Mouse (Mus musculus): ENCODE measurements at regions not wholly inside any gene's neighbourhood (a gene's known extent, or its start where the extent isn't known, plus 50 kb on each side); places are given as distances from the start of the nearest gene placed in this dataset.

DNA sequence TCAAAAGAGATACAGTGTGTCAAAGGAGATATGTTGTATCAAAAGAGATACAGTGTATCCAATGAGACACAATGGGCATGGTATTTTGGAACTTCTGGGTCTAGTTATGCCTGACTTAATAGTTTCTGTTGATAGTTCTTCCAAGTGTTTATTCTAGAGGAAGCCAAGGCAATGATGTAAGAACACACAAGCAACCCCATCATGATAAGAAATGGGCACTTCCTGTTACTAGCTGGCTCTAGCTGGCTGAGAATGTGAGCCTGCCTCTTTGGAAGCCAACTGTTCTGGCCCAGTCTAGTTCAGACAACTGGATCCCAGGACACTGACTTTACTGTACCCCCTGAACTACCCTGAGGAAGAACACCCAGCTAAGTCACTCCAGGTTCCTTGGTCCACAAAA lies 102.7 kb upstream of the Rxfp2 start:
- Histone ChIP-seq H3K9ac (ENCODE audit: low read depth, low read length) (no peak overlapping the region), H3K4me1 (ENCODE audit: control insufficient read depth, insufficient read depth, low read length) (no peaks in the 10 kb centered on the region), H3K36me3 (ENCODE audit: control insufficient read depth, insufficient read depth, low read length) (no peaks in the 10 kb centered on the region), H3K9me3 (replicated peaks; ENCODE audit: control insufficient read depth, low read length) (no peaks in the 10 kb centered on the region), H3K4me3 (ENCODE audit: low read depth, low read length) (no peak overlapping the region), H3K27me3 (ENCODE audit: control insufficient read depth, insufficient read depth, low read length) (no peaks in the 10 kb centered on the region), H3K4me2 (no peak overlapping the region), H3K27ac (ENCODE audit: low read depth, low read length) (no peak overlapping the region)
- ATAC-seq (replicated peaks; ENCODE audit: insufficient number of reproducible peaks, low FRiP score, low TSS enrichment): no peak

DNA sequence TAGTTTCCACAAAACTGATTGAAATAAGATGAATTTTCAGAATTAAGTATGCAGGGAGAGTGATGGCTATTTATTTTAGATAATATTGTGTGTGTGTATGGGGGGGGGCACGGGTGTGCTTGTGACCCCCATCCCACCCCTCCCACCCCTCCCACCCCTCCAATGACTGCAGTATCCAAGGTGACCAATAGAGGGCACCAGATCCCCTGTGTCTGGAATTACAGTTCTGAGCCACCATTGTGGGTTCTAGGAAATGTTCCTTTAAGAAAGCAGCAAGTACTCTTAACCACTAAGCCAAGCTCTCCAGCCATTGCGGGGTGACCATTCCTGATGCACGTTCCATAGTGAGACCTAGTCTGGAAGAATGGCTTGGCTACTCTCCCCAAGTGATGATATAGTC lies 101.1 kb upstream of the Rxfp2 start:
- H3K9ac ChIP-seq (ENCODE audit: low read depth, low read length): no peak overlapping the region
- no peaks in the 10 kb centered on the region for H3K36me3 ChIP-seq (ENCODE audit: control insufficient read depth, insufficient read depth, low read length)
- no peaks in the 10 kb centered on the region for H3K9me3 ChIP-seq (replicated peaks; ENCODE audit: control insufficient read depth, low read length)
- H3K4me3 ChIP-seq (ENCODE audit: low read depth, low read length): no peak overlapping the region
- ATAC-seq (replicated peaks; ENCODE audit: insufficient number of reproducible peaks, low FRiP score, low TSS enrichment): no peak
- no peaks in the 10 kb centered on the region for H3K27me3 ChIP-seq (ENCODE audit: control insufficient read depth, insufficient read depth, low read length)
- WGBS (ENCODE audit: insufficient replicate concordance): 30% methylated on average over 3 of the region's 3 CpGs
- no peaks in the 10 kb centered on the region for H3K4me1 ChIP-seq (ENCODE audit: control insufficient read depth, insufficient read depth, low read length)
- H3K4me2 ChIP-seq: no peak overlapping the region
- H3K27ac ChIP-seq (ENCODE audit: low read depth, low read length): no peak overlapping the region

DNA sequence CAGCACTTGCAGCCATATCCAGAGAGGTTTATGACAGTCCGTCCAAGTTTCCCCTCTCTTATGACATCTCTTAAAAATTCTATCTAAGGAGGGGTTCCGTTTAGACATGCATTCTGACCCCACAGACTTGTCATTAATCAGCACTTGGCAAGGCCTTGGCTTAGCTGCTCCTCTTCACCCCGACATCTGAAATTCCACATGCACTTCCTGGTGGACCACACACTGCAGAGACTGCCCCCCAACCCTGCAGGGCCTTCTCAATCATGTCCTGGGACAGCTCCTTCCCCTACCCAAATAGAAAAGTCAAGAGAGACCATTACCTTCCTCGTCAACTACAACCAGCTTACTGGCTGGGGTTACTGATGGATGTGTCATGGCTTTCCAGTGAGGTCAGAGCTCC lies 99.4 kb upstream of the Rxfp2 start:
- no peak overlapping the region for H3K4me3 ChIP-seq (ENCODE audit: low read depth, low read length)
- H3K27ac ChIP-seq (ENCODE audit: low read depth, low read length): no peak overlapping the region
- H3K9me3 ChIP-seq (replicated peaks; ENCODE audit: control insufficient read depth, low read length): no peaks in the 10 kb centered on the region
- no peaks in the 10 kb centered on the region for H3K36me3 ChIP-seq (ENCODE audit: control insufficient read depth, insufficient read depth, low read length)
- H3K4me2 ChIP-seq: no peak overlapping the region
- no peak overlapping the region for H3K9ac ChIP-seq (ENCODE audit: low read depth, low read length)
- ATAC-seq (replicated peaks; ENCODE audit: insufficient number of reproducible peaks, low FRiP score, low TSS enrichment): no peak
- no peaks in the 10 kb centered on the region for H3K27me3 ChIP-seq (ENCODE audit: control insufficient read depth, insufficient read depth, low read length)
- no peaks in the 10 kb centered on the region for H3K4me1 ChIP-seq (ENCODE audit: control insufficient read depth, insufficient read depth, low read length)
- 62% methylated on average over 4 of the region's 4 CpGs for WGBS (ENCODE audit: insufficient replicate concordance)

- Histone ChIP-seq H3K9me3 (replicated peaks; ENCODE audit: control insufficient read depth, low read length) (no peaks in the 10 kb centered on the region), H3K36me3 (ENCODE audit: control insufficient read depth, insufficient read depth, low read length) (no peaks in the 10 kb centered on the region), H3K27ac (ENCODE audit: low read depth, low read length) (no peak overlapping the region), H3K4me3 (ENCODE audit: low read depth, low read length) (no peak overlapping the region), H3K4me1 (ENCODE audit: control insufficient read depth, insufficient read depth, low read length) (no peaks in the 10 kb centered on the region), H3K4me2 (no peak overlapping the region), H3K27me3 (ENCODE audit: control insufficient read depth, insufficient read depth, low read length) (no peaks in the 10 kb centered on the region), H3K9ac (ENCODE audit: low read depth, low read length) (no peak overlapping the region)
- ATAC-seq (replicated peaks; ENCODE audit: insufficient number of reproducible peaks, low FRiP score, low TSS enrichment): no peak
- 72% methylated on average over 4 of the region's 4 CpGs for WGBS (ENCODE audit: insufficient replicate concordance)
Observed at GRCm38 (mm10) chr5:149920326-149920725, 98.1 kb upstream of the Rxfp2 start.

GRCm38 (mm10) chr5:149924501-149924900 lies 94.0 kb upstream of the Rxfp2 start:
- WGBS (ENCODE audit: insufficient replicate concordance): 80% methylated on average over 10 of the region's 10 CpGs
- no peak for ATAC-seq (replicated peaks; ENCODE audit: insufficient number of reproducible peaks, low FRiP score, low TSS enrichment)
- no peak overlapping the region for H3K4me3 ChIP-seq (ENCODE audit: low read depth, low read length)

GRCm38 (mm10) chr5:149926786-149927185 lies 91.7 kb upstream of the Rxfp2 start:
- Histone ChIP-seq H3K4me1 (ENCODE audit: control insufficient read depth, insufficient read depth, low read length) (no peaks in the 10 kb centered on the region), H3K9me3 (replicated peaks; ENCODE audit: control insufficient read depth, low read length) (no peaks in the 10 kb centered on the region), H3K36me3 (ENCODE audit: control insufficient read depth, insufficient read depth, low read length) (no peaks in the 10 kb centered on the region), H3K27me3 (ENCODE audit: control insufficient read depth, insufficient read depth, low read length) (no peaks in the 10 kb centered on the region), H3K4me2 (no peak overlapping the region), H3K27ac (ENCODE audit: low read depth, low read length) (no peak overlapping the region), H3K4me3 (ENCODE audit: low read depth, low read length) (no peak overlapping the region), H3K9ac (ENCODE audit: low read depth, low read length) (no peak overlapping the region)
- WGBS (ENCODE audit: insufficient replicate concordance): 74% methylated on average over 2 of the region's 2 CpGs
- no peak for ATAC-seq (replicated peaks; ENCODE audit: insufficient number of reproducible peaks, low FRiP score, low TSS enrichment)

More at GRCm38 (mm10) chr5:149924501-149924900, 94.0 kb upstream of the Rxfp2 start:
- Histone ChIP-seq H3K4me1 (ENCODE audit: control insufficient read depth, insufficient read depth, low read length) (no peaks in the 10 kb centered on the region), H3K9ac (ENCODE audit: low read depth, low read length) (no peak overlapping the region), H3K27me3 (ENCODE audit: control insufficient read depth, insufficient read depth, low read length) (no peaks in the 10 kb centered on the region), H3K4me2 (no peak overlapping the region), H3K36me3 (ENCODE audit: control insufficient read depth, insufficient read depth, low read length) (no peaks in the 10 kb centered on the region), H3K9me3 (replicated peaks; ENCODE audit: control insufficient read depth, low read length) (no peaks in the 10 kb centered on the region), H3K27ac (ENCODE audit: low read depth, low read length) (no peak overlapping the region)

DNA sequence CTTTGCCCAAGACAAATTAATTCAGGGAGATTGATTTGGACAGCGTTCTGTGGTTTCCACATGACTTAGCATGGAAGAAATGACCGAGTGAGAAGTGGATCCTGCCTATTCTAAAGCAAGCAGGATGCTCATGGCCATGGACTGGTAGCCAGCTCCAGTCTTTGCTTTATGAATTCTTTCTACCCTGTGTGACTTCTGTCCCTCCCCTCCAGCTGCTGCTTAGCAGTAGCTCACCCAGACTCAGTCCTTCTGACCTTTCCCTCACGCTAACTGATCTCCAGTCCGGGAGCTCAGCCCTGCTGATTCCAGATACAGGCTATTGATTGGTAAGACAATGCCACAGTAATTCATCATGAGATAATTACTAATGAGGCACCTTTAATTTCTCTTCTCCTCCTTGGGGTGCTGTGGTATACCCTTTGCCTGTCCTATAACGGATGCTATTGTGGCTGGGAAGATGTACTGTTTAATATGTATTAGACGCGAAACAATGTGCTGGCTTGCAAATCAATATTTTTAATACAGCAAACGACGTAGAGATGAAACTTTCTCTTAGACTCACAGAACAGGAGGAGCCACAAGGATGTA lies 86.8 kb upstream of the Rxfp2 start:
- Histone ChIP-seq H3K27ac (ENCODE audit: low read depth, low read length) (no peak overlapping the region), H3K4me1 (ENCODE audit: control insufficient read depth, insufficient read depth, low read length) (no peaks in the 10 kb centered on the region), H3K9ac (ENCODE audit: low read depth, low read length) (no peak overlapping the region), H3K27me3 (ENCODE audit: control insufficient read depth, insufficient read depth, low read length) (no peaks in the 10 kb centered on the region), H3K4me3 (ENCODE audit: low read depth, low read length) (no peak overlapping the region), H3K9me3 (replicated peaks; ENCODE audit: control insufficient read depth, low read length) (no peaks in the 10 kb centered on the region), H3K4me2 (no peak overlapping the region), H3K36me3 (ENCODE audit: control insufficient read depth, insufficient read depth, low read length) (no peaks in the 10 kb centered on the region)
- 76% methylated on average over 9 of the region's 9 CpGs for WGBS (ENCODE audit: insufficient replicate concordance)
- no peak for ATAC-seq (replicated peaks; ENCODE audit: insufficient number of reproducible peaks, low FRiP score, low TSS enrichment)

GRCm38 (mm10) chr5:149932220-149932619 lies 86.3 kb upstream of the Rxfp2 start:
- no peak overlapping the region for H3K4me2 ChIP-seq
- H3K4me1 ChIP-seq (ENCODE audit: control insufficient read depth, insufficient read depth, low read length): no peaks in the 10 kb centered on the region
- H3K36me3 ChIP-seq (ENCODE audit: control insufficient read depth, insufficient read depth, low read length): no peaks in the 10 kb centered on the region
- H3K4me3 ChIP-seq (ENCODE audit: low read depth, low read length): no peak overlapping the region
- no peak overlapping the region for H3K9ac ChIP-seq (ENCODE audit: low read depth, low read length)
- H3K27me3 ChIP-seq (ENCODE audit: control insufficient read depth, insufficient read depth, low read length): no peaks in the 10 kb centered on the region
- no peak for ATAC-seq (replicated peaks; ENCODE audit: insufficient number of reproducible peaks, low FRiP score, low TSS enrichment)
- H3K27ac ChIP-seq (ENCODE audit: low read depth, low read length): no peak overlapping the region
- H3K9me3 ChIP-seq (replicated peaks; ENCODE audit: control insufficient read depth, low read length): no peaks in the 10 kb centered on the region
- 62% methylated on average over 4 of the region's 4 CpGs for WGBS (ENCODE audit: insufficient replicate concordance)

GRCm38 (mm10) chr5:149945651-149946050 lies 72.8 kb upstream of the Rxfp2 start:
- H3K4me1 ChIP-seq (ENCODE audit: control insufficient read depth, insufficient read depth, low read length): no peaks in the 10 kb centered on the region
- H3K9ac ChIP-seq (ENCODE audit: low read depth, low read length): no peak overlapping the region
- no peak for ATAC-seq (replicated peaks; ENCODE audit: insufficient number of reproducible peaks, low FRiP score, low TSS enrichment)
- no peaks in the 10 kb centered on the region for H3K27me3 ChIP-seq (ENCODE audit: control insufficient read depth, insufficient read depth, low read length)
- no peaks in the 10 kb centered on the region for H3K36me3 ChIP-seq (ENCODE audit: control insufficient read depth, insufficient read depth, low read length)
- H3K27ac ChIP-seq (ENCODE audit: low read depth, low read length): no peak overlapping the region
- no peak overlapping the region for H3K4me2 ChIP-seq
- no peak overlapping the region for H3K4me3 ChIP-seq (ENCODE audit: low read depth, low read length)
- no peaks in the 10 kb centered on the region for H3K9me3 ChIP-seq (replicated peaks; ENCODE audit: control insufficient read depth, low read length)
